Mouse (Mus musculus): ENCODE measurements around the gene Phkg2. TPM values are rescaled to one million over a fixed set of nuclear protein-coding genes. Genes with fewer than 3 reads are reported as not detected.
A peak's percentile ranks its signal among the peaks of the same experiment; 100 is the strongest.

The Phkg2 gene
- total and polyA plus RNA-seq, 2 experiments from 2014 or later, result 23.1 to 44.1 TPM

DNA sequence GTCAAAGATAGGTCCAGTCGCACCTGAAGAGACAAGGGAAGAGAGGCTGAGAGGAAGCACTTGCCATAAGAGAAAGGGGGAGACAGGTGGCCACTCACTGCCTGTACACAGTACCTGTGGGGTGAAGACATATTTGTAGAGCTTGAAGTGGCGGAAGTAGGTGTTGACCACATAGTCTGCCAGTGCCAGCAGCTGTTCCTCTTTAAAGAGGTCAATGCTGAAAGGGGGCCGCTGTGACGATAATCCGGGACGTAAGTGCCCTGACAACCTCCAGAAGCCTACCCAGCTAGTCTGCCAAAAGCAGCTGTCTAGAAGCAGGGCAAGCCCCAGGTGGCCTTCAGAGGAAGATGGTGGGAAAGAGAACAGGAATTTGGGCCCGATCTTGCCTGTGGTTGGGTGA, 11.9 kb downstream of the Phkg2 start:
- H3K4me1 ChIP-seq (ENCODE audit: control insufficient read depth, insufficient read depth), result peaks cover 17% of the 10 kb centered on the region
- H3K9ac ChIP-seq (replicated peaks; ENCODE audit: low read depth, low read length), result no peak overlapping the region
- H3K4me3 ChIP-seq (ENCODE audit: low read depth, low read length), result no peak overlapping the region
- ATAC-seq (ENCODE audit: insufficient read depth, low read depth) (no peak), DNase-seq (ENCODE audit: low spot score) (no peak)
- no peaks in the 10 kb centered on the region for H3K9me3 ChIP-seq (replicated peaks; ENCODE audit: control insufficient read depth, low read length)
- H3K36me3 ChIP-seq (replicated peaks; ENCODE audit: control insufficient read depth, insufficient read depth, low read length), result peaks cover 43% of the 10 kb centered on the region
- no peak overlapping the region for H3K4me2 ChIP-seq (ENCODE audit: low read depth, low read length)
- WGBS, result 69% methylated on average over 7 of the region's 7 CpGs
- H3K27ac ChIP-seq (ENCODE audit: low read depth), result no peak overlapping the region
- no peaks in the 10 kb centered on the region for H3K27me3 ChIP-seq (ENCODE audit: control insufficient read depth, insufficient read depth, low read length)
- TF ChIP-seq CTCF (IDR thresholded peaks at IDR 0.05; ENCODE audit: low read depth) (no peak), EP300 (IDR thresholded peaks at IDR 0.05; ENCODE audit: low read depth) (no peak)

DNA sequence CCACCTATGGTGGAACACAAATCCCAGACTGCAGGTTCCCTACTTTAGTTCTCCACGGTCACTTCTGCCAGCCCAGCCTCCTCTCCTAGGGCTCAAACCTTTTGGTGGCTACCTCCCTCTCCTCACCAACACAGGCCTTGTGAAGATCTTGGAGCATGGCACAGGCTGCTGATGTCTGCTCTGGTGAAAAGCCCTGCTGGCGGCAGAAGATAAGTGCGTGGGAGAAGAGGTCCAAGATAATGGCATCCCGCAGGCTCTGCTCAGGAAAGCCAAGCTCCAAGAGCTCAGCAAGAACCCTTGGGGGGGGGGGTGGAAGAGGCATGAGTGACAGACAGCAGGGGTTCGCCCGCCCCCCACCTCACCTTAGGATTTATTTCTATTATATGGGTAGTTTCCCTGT, 13.0 kb downstream of the Phkg2 start:
- no peak for DNase-seq (ENCODE audit: low spot score)
- Histone ChIP-seq H3K27ac (ENCODE audit: low read depth) (no peak overlapping the region), H3K4me2 (ENCODE audit: low read depth, low read length) (no peak overlapping the region), H3K4me3 (ENCODE audit: low read depth, low read length) (no peak overlapping the region), H3K36me3 (replicated peaks; ENCODE audit: control insufficient read depth, insufficient read depth, low read length) (peaks cover 43% of the 10 kb centered on the region), H3K9me3 (replicated peaks; ENCODE audit: control insufficient read depth, low read length) (no peaks in the 10 kb centered on the region), H3K4me1 (ENCODE audit: control insufficient read depth, insufficient read depth) (peaks cover 17% of the 10 kb centered on the region), H3K27me3 (ENCODE audit: control insufficient read depth, insufficient read depth, low read length) (no peaks in the 10 kb centered on the region), H3K9ac (replicated peaks; ENCODE audit: low read depth, low read length) (no peak overlapping the region)
- WGBS, result 73% methylated on average over 6 of the region's 6 CpGs
- no peak for ATAC-seq (ENCODE audit: insufficient read depth, low read depth)
- TF ChIP-seq EP300 (IDR thresholded peaks at IDR 0.05; ENCODE audit: low read depth), result no peak
- no peak for TF ChIP-seq CTCF (IDR thresholded peaks at IDR 0.05; ENCODE audit: low read depth)

DNA sequence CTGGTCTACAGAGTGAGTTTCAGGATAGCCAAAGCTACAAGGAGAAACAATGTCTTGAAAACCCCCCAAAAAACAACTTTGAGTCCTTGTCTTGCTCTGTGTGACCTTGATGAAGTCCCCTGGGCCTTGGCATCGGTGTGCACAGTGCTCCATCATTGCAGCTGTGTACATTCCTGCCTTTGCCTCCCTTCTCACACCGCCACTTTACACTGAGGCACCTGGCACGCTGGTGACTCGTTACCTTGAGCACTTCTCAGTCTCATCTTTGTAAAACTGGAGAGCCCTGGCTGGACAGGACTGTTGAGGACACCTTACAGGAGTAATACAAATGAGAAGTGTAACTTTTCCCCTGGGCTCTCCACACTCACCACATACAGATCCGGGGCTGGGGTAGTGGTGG, 14.1 kb downstream of the Phkg2 start:
- Histone ChIP-seq H3K4me2 (ENCODE audit: low read depth, low read length) (peak overlapping the region; percentile 92), H3K27ac (ENCODE audit: low read depth) (no peak overlapping the region), H3K27me3 (ENCODE audit: control insufficient read depth, insufficient read depth, low read length) (no peaks in the 10 kb centered on the region), H3K9ac (replicated peaks; ENCODE audit: low read depth, low read length) (no peak overlapping the region), H3K4me3 (ENCODE audit: low read depth, low read length) (peak overlapping the region; percentile 98), H3K9me3 (replicated peaks; ENCODE audit: control insufficient read depth, low read length) (no peaks in the 10 kb centered on the region), H3K4me1 (ENCODE audit: control insufficient read depth, insufficient read depth) (peaks cover 17% of the 10 kb centered on the region), H3K36me3 (replicated peaks; ENCODE audit: control insufficient read depth, insufficient read depth, low read length) (peaks cover 47% of the 10 kb centered on the region)
- 55% methylated on average over 5 of the region's 5 CpGs for WGBS
- TF ChIP-seq EP300 (IDR thresholded peaks at IDR 0.05; ENCODE audit: low read depth) (no peak), CTCF (IDR thresholded peaks at IDR 0.05; ENCODE audit: low read depth) (no peak)
- DNase-seq (ENCODE audit: low spot score) (no peak), ATAC-seq (ENCODE audit: insufficient read depth, low read depth) (no peak)

DNA sequence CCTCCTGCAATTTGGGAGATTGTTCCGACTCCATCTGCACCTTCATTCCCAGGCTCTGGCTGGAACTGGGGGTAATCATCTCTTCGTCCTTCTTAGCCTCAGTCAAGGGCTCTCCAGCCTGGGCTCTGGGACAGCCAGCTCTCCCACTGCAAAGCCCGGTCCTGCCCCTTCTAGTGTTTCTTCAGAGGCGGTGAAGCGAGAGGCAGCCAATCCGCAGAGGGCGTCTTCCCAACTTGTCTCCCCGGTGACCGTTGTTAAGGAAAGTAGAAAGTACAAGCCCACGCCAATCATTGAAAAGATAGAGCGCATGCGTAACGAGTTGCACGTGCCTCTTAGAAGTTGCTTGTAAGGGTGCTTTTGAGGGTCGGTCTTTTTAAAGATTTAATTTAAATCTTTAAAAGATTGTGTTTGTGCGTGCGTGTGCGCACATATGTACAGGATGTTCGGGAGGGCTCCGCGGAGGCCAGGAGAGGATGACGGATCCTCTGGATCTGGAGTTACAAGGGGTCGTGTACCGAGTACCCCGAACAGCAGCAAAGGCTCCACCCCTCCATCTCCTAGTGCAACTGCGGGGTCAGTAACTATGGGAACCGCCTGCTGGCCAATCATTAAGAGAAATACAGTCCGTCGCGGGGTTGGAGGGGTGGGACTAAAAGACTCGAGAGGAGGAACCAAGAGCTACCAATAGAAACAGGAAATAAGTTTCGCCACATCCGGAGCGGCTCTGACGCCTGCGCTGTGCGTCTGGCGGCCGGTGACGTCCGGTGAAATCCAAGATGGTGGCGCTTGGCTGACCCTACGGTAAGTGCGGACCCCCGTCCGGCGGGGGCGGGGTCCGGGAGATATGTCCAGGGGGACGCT, 15.1 kb downstream of the Phkg2 start, which contains the start of the genes Ccdc189 and Rnf40:
Gene Ccdc189, minus strand, starts transcription at position 585 of the 861 bp plus-strand sequence.
Gene Rnf40, plus strand, starts transcription at position 757 of the 861 bp plus-strand sequence.
- Histone ChIP-seq H3K27me3 (ENCODE audit: control insufficient read depth, insufficient read depth, low read length) (no peaks in the 10 kb centered on the region), H3K9ac (replicated peaks; ENCODE audit: low read depth, low read length) (peak within 1 kb of the TSS; percentile 91), H3K4me3 (ENCODE audit: low read depth, low read length) (peak within 1 kb of the TSS; percentile 98), H3K9me3 (replicated peaks; ENCODE audit: control insufficient read depth, low read length) (no peaks in the 10 kb centered on the region), H3K4me2 (ENCODE audit: low read depth, low read length) (peak within 1 kb of the TSS; percentile 92), H3K27ac (ENCODE audit: low read depth) (peak within 1 kb of the TSS; percentile 83), H3K4me1 (ENCODE audit: control insufficient read depth, insufficient read depth) (peaks cover 17% of the 10 kb centered on the region), H3K36me3 (replicated peaks; ENCODE audit: control insufficient read depth, insufficient read depth, low read length) (peaks cover 47% of the 10 kb centered on the region)
- ATAC-seq (ENCODE audit: insufficient read depth, low read depth) (peak; percentile 94), DNase-seq (ENCODE audit: low spot score) (peak; percentile 100)
- TF ChIP-seq EP300 (IDR thresholded peaks at IDR 0.05; ENCODE audit: low read depth) (0 out of 2 replicates have a peak, but pooled peaks have one; percentile 6), CTCF (IDR thresholded peaks at IDR 0.05; ENCODE audit: low read depth) (no peak)
- under 1% methylated on average over 50 of the region's 50 CpGs for WGBS

DNA sequence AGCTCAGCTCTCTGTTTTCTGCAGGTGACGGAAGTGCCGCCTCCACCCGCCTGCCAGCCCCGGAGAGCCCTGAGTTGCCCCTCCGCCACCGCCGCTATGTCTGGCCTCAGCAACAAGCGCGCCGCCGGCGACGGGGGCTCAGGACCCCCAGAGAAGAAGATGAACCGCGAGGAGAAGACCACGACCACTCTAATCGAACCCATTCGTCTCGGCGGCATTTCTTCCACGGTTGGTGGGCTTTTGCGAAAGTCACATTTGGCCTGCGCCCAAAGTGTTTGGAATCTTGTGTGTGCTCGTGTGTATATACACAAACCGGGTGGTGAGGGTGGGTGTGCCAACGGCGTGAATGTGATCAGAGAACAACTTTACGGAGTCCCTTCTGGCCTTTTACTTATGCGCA, 15.8 kb downstream of the Phkg2 start:
- Histone ChIP-seq H3K4me3 (ENCODE audit: low read depth, low read length) (peak overlapping the region; percentile 98), H3K9ac (replicated peaks; ENCODE audit: low read depth, low read length) (peak overlapping the region; percentile 91), H3K9me3 (replicated peaks; ENCODE audit: control insufficient read depth, low read length) (no peaks in the 10 kb centered on the region), H3K4me2 (ENCODE audit: low read depth, low read length) (peak overlapping the region; percentile 92), H3K36me3 (replicated peaks; ENCODE audit: control insufficient read depth, insufficient read depth, low read length) (peaks cover 47% of the 10 kb centered on the region), H3K27me3 (ENCODE audit: control insufficient read depth, insufficient read depth, low read length) (no peaks in the 10 kb centered on the region), H3K27ac (ENCODE audit: low read depth) (peak overlapping the region; percentile 83), H3K4me1 (ENCODE audit: control insufficient read depth, insufficient read depth) (peaks cover 17% of the 10 kb centered on the region)
- WGBS, result 5% methylated on average over 29 of the region's 29 CpGs
- ATAC-seq (ENCODE audit: insufficient read depth, low read depth) (peak; percentile 1; the same call in 1 of the 2 replicates), DNase-seq (ENCODE audit: low spot score) (no peak)
- TF ChIP-seq EP300 (IDR thresholded peaks at IDR 0.05; ENCODE audit: low read depth) (no peak), CTCF (IDR thresholded peaks at IDR 0.05; ENCODE audit: low read depth) (no peak)
